Mouse (Mus musculus) cerebellum, adult 9-11 months (tissue): ENCODE data around the gene Enox1.
A peak's percentile ranks its signal among the peaks of the same experiment; 100 is the strongest.

ENCODE experiments used
- DNase-seq: peaks from one replicate; pipeline ENCODE4 v3.0.0; 2022

Enox1 gene

GRCm38 (mm10) chr14:77279143-77279542 is 122.6 kb downstream of the Enox1 start:
- no peak for DNase-seq

- DNase-seq = no peak
Measured at GRCm38 (mm10) chr14:77280454-77280853, 123.9 kb downstream of the Enox1 start.

GRCm38 (mm10) chr14:77280893-77281292 is 124.3 kb downstream of the Enox1 start:
- DNase-seq = no peak

GRCm38 (mm10) chr14:77283939-77284338 is 127.4 kb downstream of the Enox1 start:
- DNase-seq = no peak

- no peak for DNase-seq
Measured at GRCm38 (mm10) chr14:77285453-77285852, 128.9 kb downstream of the Enox1 start.

- DNase-seq = no peak
Measured at GRCm38 (mm10) chr14:77291756-77292155, 135.2 kb downstream of the Enox1 start.

- no peak for DNase-seq
Measured at GRCm38 (mm10) chr14:77297039-77297438, 140.5 kb downstream of the Enox1 start.

GRCm38 (mm10) chr14:77298327-77298726 is 141.8 kb downstream of the Enox1 start:
- no peak for DNase-seq

GRCm38 (mm10) chr14:77309571-77309970 is 153.0 kb downstream of the Enox1 start:
- DNase-seq = peak; percentile 32

- no peak for DNase-seq
Measured at GRCm38 (mm10) chr14:77311456-77311855, 154.9 kb downstream of the Enox1 start.

GRCm38 (mm10) chr14:77319396-77319795 is 162.8 kb downstream of the Enox1 start:
- DNase-seq = no peak

- no peak for DNase-seq
Measured at GRCm38 (mm10) chr14:77324348-77324747, 167.8 kb downstream of the Enox1 start.

- DNase-seq = no peak
Measured at GRCm38 (mm10) chr14:77327693-77328092, 171.1 kb downstream of the Enox1 start.

GRCm38 (mm10) chr14:77329791-77330190 is 173.2 kb downstream of the Enox1 start:
- no peak for DNase-seq

- DNase-seq = no peak
Measured at GRCm38 (mm10) chr14:77343662-77344340, 187.2 kb downstream of the Enox1 start.

- DNase-seq = no peak
Measured at GRCm38 (mm10) chr14:77346296-77346695, 189.7 kb downstream of the Enox1 start.

GRCm38 (mm10) chr14:77351803-77352352 is 195.3 kb downstream of the Enox1 start:
- DNase-seq = no peak

GRCm38 (mm10) chr14:77362662-77363061 is 206.1 kb downstream of the Enox1 start:
- DNase-seq = no peak

GRCm38 (mm10) chr14:77368411-77368810 is 211.8 kb downstream of the Enox1 start:
- no peak for DNase-seq

GRCm38 (mm10) chr14:77369070-77369469 is 212.5 kb downstream of the Enox1 start:
- DNase-seq = no peak

GRCm38 (mm10) chr14:77370521-77370920 is 214.0 kb downstream of the Enox1 start:
- DNase-seq = no peak

GRCm38 (mm10) chr14:77371977-77372376 is 215.4 kb downstream of the Enox1 start:
- no peak for DNase-seq

- DNase-seq = no peak
Measured at GRCm38 (mm10) chr14:77373119-77373518, 216.6 kb downstream of the Enox1 start.

GRCm38 (mm10) chr14:77375054-77375453 is 218.5 kb downstream of the Enox1 start:
- DNase-seq = no peak

- DNase-seq = no peak
Measured at GRCm38 (mm10) chr14:77375618-77376017, 219.1 kb downstream of the Enox1 start.
